Mouse (Mus musculus) liver, adult 2 months (tissue): ENCODE data around the gene Itgb1bp1. TPM values are rescaled to one million over a fixed set of nuclear protein-coding genes. Genes with fewer than 3 reads are reported as not detected.

Experiments
- DNase-seq: peaks from one replicate; pipeline ENCODE4 v3.0.0-alpha.2; 2011; ENCODE audit warnings: low read depth, low spot score; ENCODE audit errors: extremely low read depth
- H3K27ac ChIP-seq: fragments of 200-500 bp; replicated peaks from 2 replicates; pipeline ENCODE4 v1.5.1; 2012; ENCODE audit warnings: low read depth, mild to moderate bottlenecking, control low read depth, inconsistent platforms, low read length; ENCODE audit not compliant: insufficient read depth
- H3K27me3 ChIP-seq: fragments of 200-500 bp; 2 replicates; pipeline ENCODE4 v1.6.1; 2012; ENCODE audit warnings: mild to moderate bottlenecking, moderate library complexity, low read length, inconsistent platforms; ENCODE audit not compliant: control insufficient read depth, insufficient read depth
- H3K36me3 ChIP-seq: fragments of 200-500 bp; 2 replicates; pipeline ENCODE4 v1.6.1; 2012; ENCODE audit warnings: low read length, inconsistent platforms; ENCODE audit not compliant: control insufficient read depth, insufficient read depth
- H3K4me1 ChIP-seq: fragments of 200-500 bp; 2 replicates; pipeline ENCODE4 v1.6.1; 2011; ENCODE audit warnings: low read length; ENCODE audit not compliant: control insufficient read depth, insufficient read depth
- H3K4me3 ChIP-seq: fragments of 200-500 bp; 2 replicates; pipeline ENCODE4 v1.5.1; 2011; ENCODE audit warnings: low read depth, mild to moderate bottlenecking, control low read depth, low read length, moderate library complexity; ENCODE audit not compliant: insufficient read depth
- H3K79me2 ChIP-seq: fragments of 200-500 bp; 2 replicates; pipeline ENCODE4 v1.6.1; 2012; ENCODE audit warnings: inconsistent platforms, mild to moderate bottlenecking, low read length, moderate library complexity; ENCODE audit not compliant: control insufficient read depth, insufficient read depth
- H3K9ac ChIP-seq: fragments of 200-500 bp; 2 replicates; pipeline ENCODE4 v1.6.1; 2012; ENCODE audit warnings: low read depth, mild to moderate bottlenecking, control low read depth, inconsistent platforms, low read length
- CTCF ChIP-seq: fragments of 200-500 bp; IDR thresholded peaks from 2 replicates; pipeline ENCODE4 v1.5.1; 2011; ENCODE audit warnings: low read depth, low read length, control low read depth
- POLR2A ChIP-seq: fragments of 200-500 bp; IDR thresholded peaks from 2 replicates; pipeline ENCODE4 v1.6.1; 2011; ENCODE audit warnings: low read length, control low read depth; ENCODE audit not compliant: insufficient read depth; ENCODE audit errors: extremely low read depth
- WGBS: fragments of 180-500 bp; shearing (Covaris S2); methylation state at CpG from one replicate; pipeline ENCODE4 v1.1.7; 2018; 5-methylcytosine and 5-hydroxymethylcytosine counted together
- polyA plus RNA-seq: library from polyadenylated mRNA; depleted of rRNA; stranded (reverse); fragments of >200 nt; gene quantifications from 2 replicates; pipeline ENCODE4 v1.2.3, GENCODE M21; 2012
- total RNA-seq: library from RNA; depleted of rRNA; stranded (reverse); fragments of >200 nt; gene quantifications from 2 replicates; pipeline ENCODE4 v1.2.3, GENCODE M21; 2014

Gene Itgb1bp1
- total and polyA plus RNA-seq, 2 experiments: 7.0 to 17.3 TPM

- H3K4me1 ChIP-seq: peaks cover 14% of the 10 kb centered on the region
- no peak for TF ChIP-seq CTCF
- no peak for TF ChIP-seq POLR2A
These were observed 60.7 kb downstream of the Itgb1bp1 start for GRCm38 (mm10) chr12:21225358-21225757.

GRCm38 (mm10) chr12:21223923-21224322 is 62.2 kb downstream of the Itgb1bp1 start:
- no peaks in the 10 kb centered on the region for H3K27me3 ChIP-seq
- H3K4me3 ChIP-seq: no peak overlapping the region
- no peak overlapping the region for H3K27ac ChIP-seq
- H3K79me2 ChIP-seq: no peaks in the 10 kb centered on the region
- H3K4me1 ChIP-seq: peaks cover 14% of the 10 kb centered on the region
- no peaks in the 10 kb centered on the region for H3K36me3 ChIP-seq
- WGBS: 87% methylated on average over 4 of the region's 4 CpGs
- TF ChIP-seq POLR2A: no peak
- no peak for TF ChIP-seq CTCF
- DNase-seq: no peak
- no peak overlapping the region for H3K9ac ChIP-seq

More at GRCm38 (mm10) chr12:21225358-21225757, 60.7 kb downstream of the Itgb1bp1 start:
- DNase-seq: no peak
- Histone ChIP-seq H3K4me3 (no peak overlapping the region), H3K27ac (no peak overlapping the region), H3K27me3 (no peaks in the 10 kb centered on the region), H3K79me2 (no peaks in the 10 kb centered on the region), H3K36me3 (no peaks in the 10 kb centered on the region), H3K9ac (no peak overlapping the region)
- 86% methylated on average over 8 of the region's 8 CpGs for WGBS

GRCm38 (mm10) chr12:21220596-21220995 is 65.5 kb downstream of the Itgb1bp1 start:
- no peak overlapping the region for H3K27ac ChIP-seq
- no peak overlapping the region for H3K4me3 ChIP-seq
- no peak for TF ChIP-seq CTCF
- no peak for TF ChIP-seq POLR2A
- no peaks in the 10 kb centered on the region for H3K4me1 ChIP-seq
- H3K36me3 ChIP-seq: peaks cover 4% of the 10 kb centered on the region
- 93% methylated on average over 1 of the region's 1 CpGs for WGBS
- DNase-seq: no peak
- H3K9ac ChIP-seq: no peak overlapping the region
- H3K27me3 ChIP-seq: no peaks in the 10 kb centered on the region
- H3K79me2 ChIP-seq: no peaks in the 10 kb centered on the region

- no peak for DNase-seq
- 83% methylated on average over 11 of the region's 11 CpGs for WGBS
These were observed 68.2 kb downstream of the Itgb1bp1 start for GRCm38 (mm10) chr12:21217776-21218444.

GRCm38 (mm10) chr12:21214551-21215165 is 71.4 kb downstream of the Itgb1bp1 start:
- no peak overlapping the region for H3K27ac ChIP-seq
- no peaks in the 10 kb centered on the region for H3K79me2 ChIP-seq
- DNase-seq: no peak
- H3K4me3 ChIP-seq: no peak overlapping the region
- no peak overlapping the region for H3K9ac ChIP-seq
- WGBS: 94% methylated on average over 8 of the region's 8 CpGs
- no peaks in the 10 kb centered on the region for H3K27me3 ChIP-seq
- H3K4me1 ChIP-seq: peaks cover 6% of the 10 kb centered on the region
- no peak for TF ChIP-seq CTCF
- TF ChIP-seq POLR2A: no peak
- H3K36me3 ChIP-seq: peaks cover 4% of the 10 kb centered on the region

More at GRCm38 (mm10) chr12:21217776-21218444, 68.2 kb downstream of the Itgb1bp1 start:
- Histone ChIP-seq H3K36me3 (peaks cover 4% of the 10 kb centered on the region), H3K27ac (no peak overlapping the region), H3K4me3 (no peak overlapping the region), H3K4me1 (no peaks in the 10 kb centered on the region), H3K9ac (no peak overlapping the region), H3K27me3 (no peaks in the 10 kb centered on the region), H3K79me2 (no peaks in the 10 kb centered on the region)
- TF ChIP-seq POLR2A (no peak), CTCF (no peak)

- no peak overlapping the region for H3K4me3 ChIP-seq
- peaks cover 9% of the 10 kb centered on the region for H3K4me1 ChIP-seq
- H3K36me3 ChIP-seq: 0 out of 2 replicates have a peak, but pooled peaks cover 2% of the 10 kb centered on the region
- no peaks in the 10 kb centered on the region for H3K79me2 ChIP-seq
- no peak for TF ChIP-seq CTCF
- TF ChIP-seq POLR2A: no peak
- H3K27ac ChIP-seq: no peak overlapping the region
- DNase-seq: no peak
- no peaks in the 10 kb centered on the region for H3K27me3 ChIP-seq
- H3K9ac ChIP-seq: no peak overlapping the region
- WGBS: 96% methylated on average over 17 of the region's 17 CpGs
These were observed 73.2 kb downstream of the Itgb1bp1 start for GRCm38 (mm10) chr12:21212876-21213275.
